23 mouse cellular contexts compared by ENCODE assay signal in genomic region chr14:30166036-30166435, GRCm38 (mm10).
DNase-seq lines count a peak whose midpoint lies in the region; ATAC-seq lines count a peak whose summit lies in the region.
"Had no signal": no experiment of that assay in that cellular context is flagged by ENCODE, and none has a peak within 500 bp of the region (broad histone marks: within the 10 kb centered on the region; RNA-seq: fewer than 3 reads in every experiment).

No protein-coding gene starts in this region.

- H3K27ac ChIP-seq in midbrain, embryonic 11.5 days (ENCODE audit: low read depth, low read length): no peak overlapping the region
- H3K27ac ChIP-seq in midbrain, embryonic 15.5 days: no peak overlapping the region
- no peak overlapping the region for H3K27ac ChIP-seq in limb, embryonic 10.5 days
- H3K27ac ChIP-seq: embryonic facial prominence, embryonic 10.5 days; embryonic facial prominence, embryonic 12.5 days; forebrain, embryonic 13.5 days; forebrain, embryonic 15.5 days had no signal

- no peak for ATAC-seq in midbrain, embryonic 11.5 days (ENCODE audit: low FRiP score)
- no peak for ATAC-seq in midbrain, embryonic 15.5 days (replicated peaks)
- ATAC-seq: activated CD4-positive, CD25-positive, alpha-beta regulatory T cell, adult 4 months; CD4-positive, CD25-positive, alpha-beta regulatory T cell, adult 4 months; forebrain, embryonic 13.5 days; forebrain, embryonic 15.5 days; Patski had no signal

- DNase-seq in heart, adult 11 months: peak; percentile 60
- no peak for DNase-seq in heart, postnatal 25 days (ENCODE audit: low spot score)
- peak; percentile 41 for DNase-seq in midbrain, embryonic 11.5 days (ENCODE audit: low spot score, missing footprints)
- DNase-seq in limb, embryonic 10.5 days (ENCODE audit: low spot score): peak; percentile 11
- DNase-seq: adrenal gland, adult 8-10 months; adrenal gland, postnatal 14 days; adrenal gland, postnatal 36 days; B cell, adult 2 months; cerebellum, adult 11-12 months; cerebellum, adult 2 months; cerebellum, adult 9-10 months; cerebellum, postnatal 10 days; cerebellum, postnatal 25 days had no signal

- no peak overlapping the region for H3K4me2 ChIP-seq in midbrain, embryonic 11.5 days
- no peak overlapping the region for H3K4me2 ChIP-seq in midbrain, embryonic 15.5 days
- H3K4me2 ChIP-seq: embryonic facial prominence, embryonic 12.5 days; forebrain, embryonic 13.5 days; forebrain, embryonic 15.5 days had no signal

- intact Hi-C loops in heart, postnatal 25 days (cut with DNase I): no loop called here

- H3K9me3 ChIP-seq in midbrain, embryonic 11.5 days (ENCODE audit: control insufficient read depth, low read length): no peaks in the 10 kb centered on the region
- no peaks in the 10 kb centered on the region for H3K9me3 ChIP-seq in midbrain, embryonic 15.5 days
- no peaks in the 10 kb centered on the region for H3K9me3 ChIP-seq in limb, embryonic 10.5 days (replicated peaks)
- H3K9me3 ChIP-seq: embryonic facial prominence, embryonic 10.5 days; embryonic facial prominence, embryonic 12.5 days; forebrain, embryonic 13.5 days; forebrain, embryonic 15.5 days; G1E had no signal

- no peaks in the 10 kb centered on the region for H3K36me3 ChIP-seq in midbrain, embryonic 11.5 days (ENCODE audit: control insufficient read depth, insufficient read depth, low read length)
- H3K36me3 ChIP-seq in midbrain, embryonic 15.5 days (replicated peaks): no peaks in the 10 kb centered on the region
- no peaks in the 10 kb centered on the region for H3K36me3 ChIP-seq in limb, embryonic 10.5 days
- H3K36me3 ChIP-seq: embryonic facial prominence, embryonic 10.5 days; embryonic facial prominence, embryonic 12.5 days; forebrain, embryonic 15.5 days; G1E had no signal

- no peaks in the 10 kb centered on the region for H3K4me1 ChIP-seq in midbrain, embryonic 11.5 days (ENCODE audit: control insufficient read depth, insufficient read depth, low read length)
- H3K4me1 ChIP-seq in midbrain, embryonic 15.5 days: peaks cover 16% of the 10 kb centered on the region
- H3K4me1 ChIP-seq in limb, embryonic 10.5 days: 0 out of 2 replicates have a peak, but pooled peaks cover 6% of the 10 kb centered on the region

- H3K27me3 ChIP-seq in midbrain, embryonic 11.5 days (ENCODE audit: control insufficient read depth, insufficient read depth, low read length): no peaks in the 10 kb centered on the region
- no peaks in the 10 kb centered on the region for H3K27me3 ChIP-seq in midbrain, embryonic 15.5 days (replicated peaks)
- H3K27me3 ChIP-seq in limb, embryonic 10.5 days (ENCODE audit: low read depth, poor library complexity, severe bottlenecking): no peaks in the 10 kb centered on the region
- H3K27me3 ChIP-seq: CH12.LX; embryonic facial prominence, embryonic 12.5 days; forebrain, embryonic 15.5 days had no signal

- WGBS in midbrain, embryonic 11.5 days: 90% methylated on average over 11 of the region's 11 CpGs
- 92% methylated on average over 11 of the region's 11 CpGs for WGBS in midbrain, embryonic 15.5 days
- WGBS in limb, embryonic 10.5 days: 96% methylated on average over 11 of the region's 11 CpGs

- no peak overlapping the region for H3K4me3 ChIP-seq in midbrain, embryonic 11.5 days (ENCODE audit: low read depth, low read length)
- H3K4me3 ChIP-seq in midbrain, embryonic 15.5 days: no peak overlapping the region
- no peak overlapping the region for H3K4me3 ChIP-seq in limb, embryonic 10.5 days
- H3K4me3 ChIP-seq: embryonic facial prominence, embryonic 10.5 days; embryonic facial prominence, embryonic 12.5 days; forebrain, embryonic 13.5 days; forebrain, embryonic 15.5 days had no signal

- H3K9ac ChIP-seq in midbrain, embryonic 11.5 days (ENCODE audit: low read length): no peak overlapping the region
- H3K9ac ChIP-seq in midbrain, embryonic 15.5 days: no peak overlapping the region
- H3K9ac ChIP-seq: embryonic facial prominence, embryonic 12.5 days; forebrain, embryonic 13.5 days; forebrain, embryonic 15.5 days had no signal
